Mouse (Mus musculus) thymus, postnatal 10 days (tissue): ENCODE results near the gene Prkn.

Experiments used
- DNase-seq, 2 experiments: peaks; one replicate each; pipeline ENCODE4 v3.0.0; 2021; ENCODE audit warnings: low spot score in 2 of 2

Prkn gene

DNA sequence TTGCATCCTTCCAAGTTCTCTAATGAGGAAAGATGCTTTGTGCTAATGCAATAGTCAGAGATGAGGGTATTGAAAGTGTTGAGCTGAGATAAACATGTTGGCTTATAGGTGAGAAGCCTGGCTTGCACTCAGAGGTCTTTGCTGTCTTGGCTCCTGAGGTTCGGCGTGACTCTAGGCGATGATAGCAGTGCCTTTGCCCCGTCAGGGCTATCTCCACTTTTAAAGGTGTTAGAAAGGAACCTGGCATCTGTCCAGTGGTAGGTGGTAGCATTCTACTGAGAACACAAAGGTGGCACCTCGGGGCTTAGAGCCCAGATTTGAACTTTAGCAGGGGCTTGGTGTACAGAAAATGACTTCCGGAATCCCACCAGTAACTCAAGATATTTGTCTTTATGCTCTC, 554.4 kb downstream of the Prkn start:
- no peak for DNase-seq

- no peak for DNase-seq
Observed at GRCm38 (mm10) chr17:11397678-11398077, 557.5 kb downstream of the Prkn start.

GRCm38 (mm10) chr17:11402225-11402875, 562.2 kb downstream of the Prkn start:
- no peak for DNase-seq

DNA sequence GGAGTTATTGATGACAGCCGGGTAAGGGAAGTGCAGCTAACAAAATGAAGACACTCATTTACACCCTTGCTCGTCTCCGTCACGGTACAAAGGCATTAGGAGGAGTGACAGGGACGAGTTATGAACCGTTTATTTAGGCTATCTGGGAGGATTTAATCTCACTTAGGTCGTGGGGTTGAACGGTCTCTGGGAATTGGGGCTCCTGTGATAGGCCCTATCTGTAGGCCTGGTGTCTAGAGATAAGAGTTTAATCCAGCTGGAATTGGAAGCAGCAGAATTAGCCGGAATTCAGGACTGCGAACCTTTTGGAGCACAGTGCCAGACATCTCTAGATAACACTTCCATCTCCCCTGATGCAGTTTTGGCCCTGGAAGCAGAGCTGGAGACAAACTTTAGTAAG, 571.2 kb downstream of the Prkn start:
- DNase-seq: no peak

DNA sequence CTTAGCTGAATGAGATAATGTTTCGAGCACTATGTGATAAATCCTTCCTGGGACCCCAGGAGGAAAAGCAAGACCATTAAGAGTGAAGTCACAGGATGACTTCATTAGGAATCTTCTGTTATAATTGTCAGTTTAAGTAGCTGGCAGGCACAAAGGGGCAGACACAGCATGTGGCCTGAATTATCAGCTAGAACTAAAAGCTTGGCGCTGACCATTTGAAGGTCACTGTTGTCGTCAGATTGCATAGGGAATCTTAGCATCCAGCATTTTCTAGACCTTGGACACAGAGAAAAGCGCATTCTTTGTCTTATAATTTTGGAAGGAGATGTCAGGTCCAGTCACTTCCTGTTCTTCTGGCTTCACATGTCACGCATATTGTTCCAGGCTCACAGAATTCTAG, 573.5 kb downstream of the Prkn start:
- no peak for DNase-seq

GRCm38 (mm10) chr17:11414288-11414687, 574.1 kb downstream of the Prkn start:
- DNase-seq: no peak

GRCm38 (mm10) chr17:11417150-11417549, 577.0 kb downstream of the Prkn start:
- DNase-seq: no peak

- DNase-seq: no peak
Observed at GRCm38 (mm10) chr17:11419484-11419883, 579.3 kb downstream of the Prkn start.

DNA sequence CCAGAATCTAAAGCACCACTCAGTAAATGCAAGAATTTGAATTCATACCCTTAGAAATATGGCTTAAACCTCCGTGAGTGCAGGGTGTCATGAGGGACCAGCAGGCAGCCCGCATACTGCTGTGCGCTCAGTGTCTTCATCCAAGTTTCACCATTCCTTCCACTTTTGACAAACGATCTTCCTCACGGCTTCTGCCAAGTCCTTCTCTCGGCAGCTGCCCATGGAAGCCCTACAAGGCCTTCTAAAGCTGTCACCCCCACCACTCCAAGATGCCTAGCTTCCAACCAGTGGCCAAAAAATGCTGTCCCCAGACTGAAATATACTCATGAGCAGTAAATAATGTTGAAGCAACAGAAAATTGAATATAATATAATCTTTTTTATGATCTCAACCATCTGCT, 580.7 kb downstream of the Prkn start:
- no peak for DNase-seq

DNA sequence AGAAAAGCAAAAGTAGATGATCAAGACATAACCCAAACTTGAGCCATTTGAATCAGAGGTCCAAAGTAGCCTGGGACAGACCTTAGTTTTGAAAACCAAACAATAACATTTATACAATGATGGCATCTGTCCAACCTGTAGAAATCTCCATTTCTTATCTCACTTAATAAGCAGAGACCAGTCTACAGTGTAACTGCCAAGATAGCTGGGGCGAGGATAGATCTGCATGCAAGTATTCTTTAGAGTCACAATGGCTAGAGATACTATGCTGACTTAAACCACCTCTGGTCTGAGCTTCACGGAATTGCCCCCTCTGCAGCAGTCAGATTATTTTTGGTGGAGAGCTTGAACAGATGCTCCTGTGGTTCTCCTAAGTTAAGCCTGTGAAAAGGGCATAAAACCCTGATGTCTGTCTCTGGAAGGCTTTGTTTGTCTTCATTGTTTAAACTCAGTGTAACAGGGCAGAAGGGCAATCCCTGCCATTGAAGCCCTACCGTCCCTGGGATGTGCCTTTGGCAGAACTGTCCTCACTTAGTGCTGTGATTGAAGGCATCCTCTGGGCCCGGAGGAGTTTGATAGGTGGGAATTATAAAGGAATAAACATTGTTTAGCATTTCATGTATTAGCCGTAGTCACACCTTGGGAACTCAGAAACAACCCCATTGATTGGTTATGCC, 581.2 kb downstream of the Prkn start:
- DNase-seq: no peak

DNA sequence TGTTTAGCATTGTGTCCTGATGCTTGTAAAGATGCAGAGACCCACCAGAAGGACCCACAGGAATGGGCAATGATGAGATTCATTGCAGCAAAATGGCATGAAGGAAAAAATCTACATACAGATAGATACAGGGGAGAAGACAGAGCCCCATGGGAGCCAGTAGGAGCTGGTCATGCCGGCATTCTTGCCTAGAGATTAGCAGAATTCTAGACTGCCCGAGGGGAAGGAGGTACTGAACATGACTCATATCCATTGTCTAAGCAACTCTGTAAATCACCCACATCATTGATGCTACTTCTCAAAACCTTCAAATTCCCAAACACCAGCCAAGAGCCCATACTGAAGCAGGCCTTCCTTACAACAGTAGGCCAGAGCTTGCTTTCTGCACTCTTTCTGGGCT, 591.1 kb downstream of the Prkn start:
- DNase-seq: no peak

GRCm38 (mm10) chr17:11432593-11432992, 592.4 kb downstream of the Prkn start:
- DNase-seq: no peak

- DNase-seq: no peak
Observed at GRCm38 (mm10) chr17:11462721-11463120, 622.5 kb downstream of the Prkn start.

GRCm38 (mm10) chr17:11466095-11466494, 625.9 kb downstream of the Prkn start:
- DNase-seq: no peak

DNA sequence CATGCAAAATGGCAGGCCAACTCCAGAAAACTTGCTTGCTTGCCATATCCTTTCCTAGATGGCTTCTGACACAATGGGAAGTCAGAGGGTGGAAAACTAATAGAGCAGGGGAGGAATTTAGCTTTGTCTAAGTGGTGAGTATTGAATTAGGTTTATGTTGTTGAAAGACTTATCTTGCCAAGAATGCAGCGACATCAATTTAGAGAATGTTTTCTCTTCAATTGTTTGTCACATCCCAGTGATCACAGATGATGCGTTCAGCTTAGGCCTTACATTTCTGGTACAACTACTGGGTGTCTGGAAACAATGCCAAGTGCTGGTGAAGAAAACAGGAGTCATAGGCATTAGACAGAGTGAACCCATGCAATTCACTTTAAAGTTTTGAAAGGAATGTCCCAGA, 628.4 kb downstream of the Prkn start:
- no peak for DNase-seq

GRCm38 (mm10) chr17:11483032-11483431, 642.8 kb downstream of the Prkn start:
- no peak for DNase-seq

DNA sequence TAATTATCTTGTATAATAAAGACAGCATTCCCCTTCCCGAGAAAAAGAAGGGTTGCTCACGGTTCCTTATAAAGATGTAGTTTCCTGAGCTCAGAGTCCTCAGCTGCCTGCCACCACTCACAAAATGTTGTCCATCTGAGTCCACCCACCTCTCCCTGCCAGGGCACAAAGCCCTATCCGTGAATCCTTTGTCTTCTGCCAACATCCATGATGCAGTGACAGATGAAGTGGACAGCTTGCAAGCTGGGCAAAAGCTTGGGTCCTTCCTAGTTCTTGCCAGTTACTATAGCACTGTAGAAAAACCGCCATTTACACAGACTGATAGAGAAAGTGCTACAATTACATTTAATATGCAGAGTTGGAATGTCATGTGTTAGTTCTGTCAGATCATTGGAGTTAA, 649.9 kb downstream of the Prkn start:
- DNase-seq: no peak

- no peak for DNase-seq
Observed at GRCm38 (mm10) chr17:11502556-11502955, 662.4 kb downstream of the Prkn start.

GRCm38 (mm10) chr17:11504496-11504895, 664.3 kb downstream of the Prkn start:
- DNase-seq: no peak

DNA sequence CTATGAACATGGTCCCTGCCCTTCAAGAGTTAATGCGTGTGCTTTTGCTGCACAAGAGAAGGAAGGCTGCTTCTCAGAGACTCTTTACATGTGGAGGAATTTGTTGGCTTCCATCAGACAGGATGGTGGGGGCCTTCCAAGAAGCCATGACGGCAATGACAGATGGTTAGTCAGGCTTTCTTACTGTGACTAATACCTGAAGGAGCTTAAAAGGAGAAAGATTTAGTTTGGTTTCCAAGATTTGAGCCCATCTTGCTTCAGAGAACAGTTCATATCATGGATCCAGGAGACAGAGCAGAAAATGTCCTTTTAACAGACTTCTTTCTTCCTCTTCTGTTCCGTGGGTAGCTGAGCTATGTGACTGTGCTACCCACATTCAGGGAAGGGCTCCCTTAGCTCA, 666.9 kb downstream of the Prkn start:
- no peak for DNase-seq

- no peak for DNase-seq
Observed at GRCm38 (mm10) chr17:11510081-11510480, 669.9 kb downstream of the Prkn start.

DNA sequence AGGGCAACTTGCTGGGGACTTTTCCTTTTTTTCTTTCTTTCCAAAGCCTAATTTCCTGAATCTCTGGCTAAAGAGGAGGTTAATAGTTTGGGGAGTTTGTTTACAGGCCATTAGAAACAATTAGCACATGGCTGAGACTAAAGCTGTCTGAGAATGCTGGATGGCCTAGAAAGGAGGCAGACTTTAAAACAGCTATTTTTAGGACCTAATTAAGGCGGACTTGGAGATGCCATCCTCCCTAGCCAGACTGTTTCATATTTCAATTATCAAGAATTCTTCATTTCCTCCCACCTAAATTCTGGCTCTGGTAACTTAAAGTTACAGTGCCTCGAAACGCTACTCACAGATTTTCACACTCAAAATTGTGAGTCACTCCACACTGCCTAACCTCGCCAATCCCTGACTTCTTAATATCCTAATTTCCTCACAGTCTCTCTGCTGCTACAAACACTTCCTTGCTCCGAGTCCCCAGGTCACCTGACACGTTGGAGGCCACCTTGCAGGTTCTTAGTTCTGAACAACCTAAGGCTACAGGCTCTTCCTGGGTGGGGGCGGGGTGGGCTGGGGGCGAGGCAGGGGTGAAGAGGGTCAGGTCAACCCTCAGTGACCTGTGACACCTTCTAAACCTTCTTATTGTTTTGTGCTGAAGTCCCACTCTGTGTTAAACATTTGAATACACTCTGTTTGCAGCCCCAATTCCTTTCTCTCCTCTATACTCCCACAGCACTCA, 674.0 kb downstream of the Prkn start:
- DNase-seq: no peak

DNA sequence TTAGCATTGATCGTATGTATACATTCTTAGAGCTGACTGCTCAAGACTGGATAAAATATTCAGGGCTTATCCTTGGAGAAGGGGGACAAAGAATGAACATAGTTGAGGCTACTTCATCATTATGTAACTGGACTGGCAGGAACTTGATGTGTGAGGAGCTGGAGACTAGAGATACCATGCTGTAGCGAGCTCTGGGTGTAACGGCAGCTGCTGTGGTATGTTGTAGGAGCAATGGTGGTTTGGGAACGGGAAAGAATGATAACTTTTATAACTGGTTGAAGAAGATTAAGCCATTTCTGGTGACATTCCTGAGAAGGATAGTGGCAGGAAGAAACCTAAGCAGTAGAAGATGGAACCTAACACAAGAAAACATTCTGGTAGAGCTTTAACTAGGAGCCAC, 675.4 kb downstream of the Prkn start:
- no peak for DNase-seq
